Mouse (Mus musculus): Measurements from ENCODE around the gene Ctsr.
"Not testable (repeated sequence)": the region's sequence is repeated elsewhere in the genome, so short reads cannot be mapped to it uniquely, and the experiment has no call there.

The Ctsr gene

GRCm38 (mm10) chr13:61164156-61164555 is at the start of gene Ctsr:
TSS of gene Ctsr (minus strand) at chr13:61164256.
- no peak for DNase-seq

- DNase-seq = no peak
Measured at GRCm38 (mm10) chr13:61203310-61203709, 39.3 kb upstream of the Ctsr start, which contains the start of gene Cts6. TSS of gene Cts6 (minus strand) at chr13:61203410.

DNA sequence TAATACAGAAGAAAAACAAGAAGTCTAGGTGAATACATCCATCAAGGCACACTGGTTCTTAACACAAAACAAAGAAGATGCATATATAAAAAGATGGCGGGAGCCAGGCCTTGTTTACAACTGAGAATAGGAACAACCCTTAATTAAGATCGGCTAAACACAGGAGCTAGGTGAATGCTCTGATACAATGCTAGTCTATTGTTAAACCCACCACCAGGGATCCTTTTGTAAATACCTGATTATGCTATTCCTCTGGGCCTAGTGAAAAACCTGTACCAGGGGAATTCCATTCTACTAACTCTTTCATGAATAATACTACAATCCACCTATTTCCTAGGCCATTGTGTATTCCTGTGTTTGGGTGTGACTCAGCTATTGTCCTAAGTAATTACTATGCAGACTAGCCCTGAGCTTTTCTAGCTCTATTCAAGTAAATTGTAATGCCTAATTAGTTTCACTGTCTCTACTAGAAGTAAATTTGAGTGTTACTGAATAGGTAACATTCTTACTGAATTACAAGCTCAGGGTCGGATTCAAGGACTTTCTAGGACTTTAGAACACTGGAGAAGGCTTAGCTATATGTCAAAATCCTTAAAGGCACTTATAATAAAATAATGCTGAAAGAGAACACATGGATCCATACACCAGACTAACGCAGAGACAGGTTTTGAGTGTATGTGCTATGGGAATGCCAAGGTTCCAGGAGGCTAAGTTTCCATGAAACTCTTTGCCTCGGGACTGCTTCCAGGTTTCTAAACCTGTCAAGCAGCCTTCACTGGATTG is 21.3 kb upstream of the Ctsr start:
- DNase-seq = not testable (repeated sequence)

GRCm38 (mm10) chr13:61164622-61165021 is 566 bp upstream of the Ctsr start:
- DNase-seq = no peak

All from thymus, postnatal 4 days (tissue).